Mouse (Mus musculus) intestine, embryonic 14.5 days (tissue): ENCODE measurements around the gene Sema4a. TPM values are rescaled to one million over a fixed set of nuclear protein-coding genes. Genes with fewer than 3 reads are reported as not detected.

Experiments
- ATAC-seq: fragments of 200-750 bp; cut with Nextera tagmentation; replicated peaks from 2 replicates; pipeline ENCODE4 v1.8.0; 2017; ENCODE audit warnings: low read depth, moderate number of reproducible peaks, moderate TSS enrichment, moderate library complexity; ENCODE audit not compliant: low FRiP score, low TSS enrichment
- DNase-seq: peaks from one replicate; pipeline ENCODE4 v3.0.0-alpha.2; 2018; ENCODE audit warnings: low spot score
- H3K27ac ChIP-seq: fragments of 300-500 bp; sonication (generic); 2 replicates; pipeline ENCODE4 v1.5.1; 2014; ENCODE audit warnings: low read depth, mild to moderate bottlenecking, control low read depth
- H3K27me3 ChIP-seq: fragments of 300-500 bp; sonication (generic); replicated peaks from 2 replicates; pipeline ENCODE4 v1.6.1; 2014; ENCODE audit warnings: low read length, control low read depth; ENCODE audit not compliant: control insufficient read depth, insufficient read depth
- H3K36me3 ChIP-seq: fragments of 300-500 bp; sonication (generic); 2 replicates; pipeline ENCODE4 v1.6.1; 2014; ENCODE audit warnings: low read length, control low read depth; ENCODE audit not compliant: control insufficient read depth, insufficient read depth
- H3K4me1 ChIP-seq: fragments of 300-500 bp; sonication (generic); replicated peaks from 2 replicates; pipeline ENCODE4 v1.6.1; 2014; ENCODE audit warnings: low read length, control low read depth, mixed read lengths; ENCODE audit not compliant: control insufficient read depth, insufficient read depth
- H3K4me2 ChIP-seq: fragments of 300-500 bp; sonication (generic); 2 replicates; pipeline ENCODE4 v1.6.1; 2014; ENCODE audit warnings: low read length
- H3K4me3 ChIP-seq: fragments of 300-500 bp; sonication (generic); 2 replicates; pipeline ENCODE4 v1.5.1; 2014; ENCODE audit warnings: low read depth, low read length, control low read depth, mixed read lengths
- H3K9ac ChIP-seq: fragments of 300-500 bp; sonication (generic); 2 replicates; pipeline ENCODE4 v1.6.1; 2014; ENCODE audit warnings: mild to moderate bottlenecking, low read length
- H3K9me3 ChIP-seq: fragments of 300-500 bp; sonication (generic); 2 replicates; pipeline ENCODE4 v1.6.1; 2016; ENCODE audit warnings: low read length, control low read depth; ENCODE audit not compliant: control insufficient read depth
- WGBS: fragments of 180-500 bp; shearing (Covaris S2); extraction: QIAGEN DNeasy Blood & Tissue Kit; methylation state at CpG from one replicate; pipeline ENCODE4 v1.1.7; 2014; 5-methylcytosine and 5-hydroxymethylcytosine counted together
- polyA plus RNA-seq: library from polyadenylated mRNA; unstranded; fragments of >200 nt; fragmentation: Nextera tagmentation; extraction: Ambion mirVana; gene quantifications from 2 replicates; pipeline ENCODE4 v1.2.1, GENCODE M21; 2014

The Sema4a gene
- polyA plus RNA-seq, 1 experiment from 2014 or later = 13.3 TPM

GRCm38 (mm10) chr3:88408953-88409352, 52.0 kb downstream of the Sema4a start:
- ATAC-seq = no peak
- WGBS = 61% methylated on average over 5 of the region's 5 CpGs
- peak overlapping the region; percentile 66 for H3K4me2 ChIP-seq
- DNase-seq = no peak
- peaks cover 29% of the 10 kb centered on the region for H3K36me3 ChIP-seq
- peak overlapping the region; percentile 76 for H3K4me3 ChIP-seq
- H3K4me1 ChIP-seq = peaks cover 22% of the 10 kb centered on the region
- H3K27me3 ChIP-seq = no peaks in the 10 kb centered on the region
- no peaks in the 10 kb centered on the region for H3K9me3 ChIP-seq
- no peak overlapping the region for H3K27ac ChIP-seq
- H3K9ac ChIP-seq = peak overlapping the region; percentile 89

GRCm38 (mm10) chr3:88407529-88407928, 53.5 kb downstream of the Sema4a start:
- Histone ChIP-seq H3K27ac (no peak overlapping the region), H3K27me3 (no peaks in the 10 kb centered on the region), H3K4me2 (no peak overlapping the region), H3K9me3 (no peaks in the 10 kb centered on the region), H3K9ac (no peak overlapping the region), H3K36me3 (peaks cover 25% of the 10 kb centered on the region), H3K4me1 (peaks cover 22% of the 10 kb centered on the region), H3K4me3 (no peak overlapping the region)
- 53% methylated on average over 7 of the region's 7 CpGs for WGBS
- ATAC-seq (no peak), DNase-seq (no peak)

- no peak for ATAC-seq
- no peak overlapping the region for H3K27ac ChIP-seq
Observed at GRCm38 (mm10) chr3:88407090-88407489, 53.9 kb downstream of the Sema4a start.

GRCm38 (mm10) chr3:88403522-88404230, 57.3 kb downstream of the Sema4a start:
- H3K4me3 ChIP-seq = no peak overlapping the region
- H3K27me3 ChIP-seq = no peaks in the 10 kb centered on the region
- H3K36me3 ChIP-seq = peaks cover 22% of the 10 kb centered on the region
- ATAC-seq = no peak
- peaks cover 10% of the 10 kb centered on the region for H3K4me1 ChIP-seq
- no peaks in the 10 kb centered on the region for H3K9me3 ChIP-seq
- 95% methylated on average over 10 of the region's 10 CpGs for WGBS
- H3K27ac ChIP-seq = no peak overlapping the region
- DNase-seq = no peak
- H3K9ac ChIP-seq = no peak overlapping the region
- no peak overlapping the region for H3K4me2 ChIP-seq

More at GRCm38 (mm10) chr3:88407090-88407489, 53.9 kb downstream of the Sema4a start:
- Histone ChIP-seq H3K36me3 (peaks cover 21% of the 10 kb centered on the region), H3K4me3 (no peak overlapping the region), H3K27me3 (no peaks in the 10 kb centered on the region), H3K4me2 (no peak overlapping the region), H3K9ac (no peak overlapping the region), H3K4me1 (peaks cover 22% of the 10 kb centered on the region), H3K9me3 (no peaks in the 10 kb centered on the region)
- WGBS = 0% methylated on average over 2 of the region's 2 CpGs
- peak; percentile 74 for DNase-seq

DNA sequence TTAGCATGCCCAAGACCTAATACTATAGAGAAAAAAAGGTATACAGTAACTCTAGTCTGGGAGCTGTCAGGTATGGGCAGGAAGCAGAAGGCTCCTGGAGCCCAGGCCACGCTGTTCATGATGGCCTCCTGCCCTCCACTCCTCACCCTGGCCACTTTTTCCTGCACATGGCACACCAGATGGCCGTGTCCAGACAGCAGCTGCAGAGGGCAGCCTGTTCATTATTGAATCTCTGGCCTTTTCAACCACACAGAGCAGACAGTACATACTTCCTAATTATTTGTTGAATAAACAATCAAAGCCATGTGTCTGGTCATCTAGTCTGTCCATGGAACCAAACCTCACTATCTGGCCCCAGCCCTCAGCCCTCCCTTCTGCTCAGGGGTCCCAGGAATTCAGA, 62.3 kb downstream of the Sema4a start:
- 77% methylated on average over 2 of the region's 2 CpGs for WGBS
- H3K9ac ChIP-seq = no peak overlapping the region
- no peak overlapping the region for H3K4me2 ChIP-seq
- H3K4me1 ChIP-seq = no peaks in the 10 kb centered on the region
- H3K27ac ChIP-seq = no peak overlapping the region
- ATAC-seq (no peak), DNase-seq (no peak)
- no peak overlapping the region for H3K4me3 ChIP-seq
- peaks cover 40% of the 10 kb centered on the region for H3K36me3 ChIP-seq
- no peaks in the 10 kb centered on the region for H3K9me3 ChIP-seq
- no peaks in the 10 kb centered on the region for H3K27me3 ChIP-seq

- H3K9me3 ChIP-seq = no peaks in the 10 kb centered on the region
- no peak overlapping the region for H3K4me3 ChIP-seq
- ATAC-seq (no peak), DNase-seq (no peak)
- H3K4me1 ChIP-seq = no peaks in the 10 kb centered on the region
- H3K9ac ChIP-seq = no peak overlapping the region
- H3K27ac ChIP-seq = no peak overlapping the region
- no peaks in the 10 kb centered on the region for H3K27me3 ChIP-seq
- WGBS = 93% methylated on average over 8 of the region's 8 CpGs
- peaks cover 30% of the 10 kb centered on the region for H3K36me3 ChIP-seq
- no peak overlapping the region for H3K4me2 ChIP-seq
Observed at GRCm38 (mm10) chr3:88395742-88396141, 65.2 kb downstream of the Sema4a start.

GRCm38 (mm10) chr3:88395288-88395687, 65.7 kb downstream of the Sema4a start:
- no peak for DNase-seq
- H3K9ac ChIP-seq = no peak overlapping the region
- WGBS = 94% methylated on average over 6 of the region's 6 CpGs
- no peaks in the 10 kb centered on the region for H3K27me3 ChIP-seq
- peaks cover 30% of the 10 kb centered on the region for H3K36me3 ChIP-seq
- no peak overlapping the region for H3K27ac ChIP-seq
- no peak overlapping the region for H3K4me3 ChIP-seq
- no peaks in the 10 kb centered on the region for H3K4me1 ChIP-seq
- no peak overlapping the region for H3K4me2 ChIP-seq
- ATAC-seq = no peak
- no peaks in the 10 kb centered on the region for H3K9me3 ChIP-seq

DNA sequence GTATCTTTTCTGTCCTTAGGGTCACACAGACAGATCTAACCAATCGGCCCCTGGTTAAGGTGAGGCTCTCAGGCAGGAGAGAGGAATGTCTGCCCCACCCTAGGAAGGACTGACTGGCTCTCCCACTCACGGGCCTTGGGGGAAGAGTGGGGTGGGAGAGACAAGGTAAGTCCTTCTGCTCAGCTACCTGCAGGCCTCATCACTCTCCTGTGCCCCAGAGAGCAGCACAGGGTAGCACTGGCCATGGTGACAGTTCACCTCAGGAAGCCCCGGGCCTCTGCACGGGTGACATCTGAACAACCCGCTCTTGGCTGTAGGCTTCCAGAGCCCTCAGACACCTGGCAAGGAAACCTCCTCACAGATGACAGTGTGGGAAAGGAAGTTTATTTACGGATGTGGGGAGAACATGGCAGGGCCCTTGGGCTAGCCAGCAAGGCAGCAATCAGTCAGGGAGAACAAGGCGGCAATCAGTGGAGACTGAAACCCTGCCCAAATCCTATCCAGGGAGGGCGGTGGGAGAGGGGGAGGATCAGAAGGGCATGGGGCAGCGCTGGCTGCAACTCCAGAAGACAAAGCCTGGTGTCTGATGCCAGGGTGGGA, 67.1 kb downstream of the Sema4a start:
- no peak for ATAC-seq
- no peak overlapping the region for H3K4me3 ChIP-seq
- no peak overlapping the region for H3K9ac ChIP-seq
- H3K27me3 ChIP-seq = no peaks in the 10 kb centered on the region
- no peak overlapping the region for H3K27ac ChIP-seq
- no peak overlapping the region for H3K4me2 ChIP-seq
- WGBS = 91% methylated on average over 9 of the region's 9 CpGs
- H3K9me3 ChIP-seq = no peaks in the 10 kb centered on the region
- no peaks in the 10 kb centered on the region for H3K4me1 ChIP-seq
- peaks cover 25% of the 10 kb centered on the region for H3K36me3 ChIP-seq
- no peak for DNase-seq
